Mouse (Mus musculus): ENCODE data around the gene Tnip1.

DNA sequence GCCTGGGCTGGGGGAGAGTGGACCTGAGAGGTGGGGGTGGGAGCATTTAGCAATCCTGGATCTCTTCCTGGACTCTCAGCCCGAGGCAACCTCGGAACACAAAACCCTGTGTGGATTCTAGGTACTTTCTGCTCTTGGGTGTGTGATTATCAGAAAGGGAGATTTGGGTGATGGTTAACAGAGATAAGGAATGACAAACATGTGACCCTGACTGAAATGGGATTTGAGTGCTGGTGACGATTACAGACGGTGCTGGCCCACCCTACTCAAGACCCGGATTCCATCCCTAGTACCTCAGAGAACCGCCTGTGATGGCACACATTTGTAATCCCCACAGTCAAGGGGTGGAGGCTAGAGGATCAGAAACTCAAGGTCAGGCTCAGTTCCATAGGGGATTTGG lies 2.5 kb downstream of the Tnip1 start:
- TF ChIP-seq CTCF (IDR thresholded peaks at IDR 0.05; ENCODE audit: borderline replicate concordance, insufficient read depth, low read length) (no peak), POLR2A (IDR thresholded peaks at IDR 0.05; ENCODE audit: low read depth, low read length) (no peak)
